Mouse (Mus musculus) frontal cortex, postnatal 14 days (tissue): ENCODE results near the gene Piga.

Source experiments
- DNase-seq, 2 experiments: peaks; one replicate each; pipeline ENCODE4 v3.0.0; 2022; ENCODE audit warnings: low spot score in 2 of 2

The Piga gene

GRCm38 (mm10) chrX:164432682-164433081, 13.1 kb downstream of the Piga start:
- no peak for DNase-seq

GRCm38 (mm10) chrX:164436709-164437108, 17.1 kb downstream of the Piga start, which contains the start of gene Asb11:
TSS of gene Asb11 (plus strand) at chrX:164436994.
- DNase-seq: no peak

- no peak for DNase-seq
Observed at GRCm38 (mm10) chrX:164439462-164439861, 19.9 kb downstream of the Piga start.

GRCm38 (mm10) chrX:164440140-164440539, 20.6 kb downstream of the Piga start:
- DNase-seq: no peak

- no peak for DNase-seq
Observed at GRCm38 (mm10) chrX:164440703-164441102, 21.1 kb downstream of the Piga start.

GRCm38 (mm10) chrX:164441306-164441705, 21.7 kb downstream of the Piga start:
- DNase-seq: no peak

GRCm38 (mm10) chrX:164445601-164446000, 26.0 kb downstream of the Piga start:
- no peak for DNase-seq

GRCm38 (mm10) chrX:164446106-164446551, 26.5 kb downstream of the Piga start:
- DNase-seq: no peak

GRCm38 (mm10) chrX:164446835-164447681, 27.5 kb downstream of the Piga start:
- DNase-seq: no peak

- DNase-seq: no peak
Observed at GRCm38 (mm10) chrX:164447682-164448071, 28.1 kb downstream of the Piga start.

- DNase-seq: no peak
Observed at GRCm38 (mm10) chrX:164449201-164449600, 29.6 kb downstream of the Piga start.

GRCm38 (mm10) chrX:164459205-164459878, 39.8 kb downstream of the Piga start:
- no peak for DNase-seq
